Mouse (Mus musculus): Measurements from ENCODE around the gene Krt10.

DNA sequence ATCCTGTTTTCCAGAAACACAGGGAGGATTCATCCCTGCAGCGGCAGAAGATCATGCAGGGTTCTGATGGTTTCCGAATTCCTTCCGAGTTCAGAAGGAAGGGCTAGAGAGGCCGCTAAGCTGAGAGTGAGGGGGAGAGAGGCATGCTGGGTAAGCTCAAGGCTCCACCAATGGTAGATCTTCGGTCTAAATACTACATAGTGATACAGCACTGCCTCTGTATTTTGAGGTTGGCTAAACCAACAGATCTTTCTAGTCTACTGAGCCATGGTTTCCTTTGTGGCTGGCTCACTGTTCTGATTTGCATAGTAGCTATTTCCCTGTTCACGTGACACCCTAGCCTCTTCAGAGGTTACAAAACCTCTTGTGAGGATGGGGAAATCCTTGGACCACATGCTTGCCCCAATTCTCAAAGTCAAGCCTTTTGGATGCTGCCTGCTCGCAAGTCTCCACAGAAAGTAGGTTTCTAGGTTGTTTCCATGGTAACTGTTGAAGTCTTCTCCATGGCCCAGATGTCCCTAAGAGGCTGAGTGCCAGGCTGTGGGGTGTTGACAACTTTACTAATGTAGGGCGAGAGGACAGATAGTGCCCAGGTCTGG is 19.2 kb downstream of the Krt10 start:
- TF ChIP-seq POLR2A (IDR thresholded peaks at IDR 0.05; ENCODE audit: low read depth, low read length) (no peak), CTCF (IDR thresholded peaks at IDR 0.05; ENCODE audit: borderline replicate concordance, insufficient read depth, low read length) (no peak)
